16 mouse cellular contexts compared by ENCODE assay signal in the genomic region with DNA sequence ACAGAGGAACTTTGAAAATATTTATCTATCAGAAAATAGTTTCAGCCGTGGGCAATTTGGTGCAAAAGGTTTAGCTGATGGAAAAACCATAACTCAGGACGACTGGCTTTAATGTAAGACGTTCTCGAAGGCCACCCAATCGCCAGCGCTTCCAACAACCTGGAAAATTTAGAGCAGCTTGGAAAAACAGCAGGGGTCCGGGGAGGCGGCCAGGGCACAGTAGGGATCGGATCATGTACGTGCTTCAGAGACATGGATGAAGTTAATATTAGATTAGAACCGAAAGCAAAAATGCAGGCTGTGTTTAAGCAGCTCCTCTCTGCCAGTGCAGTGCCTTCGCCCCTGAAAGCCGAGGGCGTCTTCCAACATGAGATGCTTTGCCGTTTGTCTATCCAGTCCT. TPM values are rescaled to one million over a fixed set of nuclear protein-coding genes. Genes with fewer than 3 reads are reported as not detected.
DNase-seq lines count a peak whose midpoint lies in the region; ATAC-seq and TF ChIP-seq lines count a peak whose summit lies in the region.
"Had no signal": no experiment of that assay in that cellular context is flagged by ENCODE, and none has a peak within 500 bp of the region (broad histone marks: within the 10 kb centered on the region; RNA-seq: fewer than 3 reads in every experiment).

No protein-coding gene starts in this region.

- intact Hi-C loops in left cerebral cortex, postnatal 4 days (cut with DNase I), result no loop called here
- intact Hi-C loops in left cerebral cortex, adult 2 months (cut with DNase I), result no loop called here

- ATAC-seq in limb, embryonic 14.5 days (ENCODE audit: low FRiP score, low read depth), result no peak
- ATAC-seq: forebrain, embryonic 16.5 days; midbrain, embryonic 13.5 days had no signal

- DNase-seq in left cerebral cortex, postnatal 4 days, result peak; percentile 52
- DNase-seq in left cerebral cortex, adult 2 months (ENCODE audit: extremely low spot score in 1 of 2, low spot score in 2 of 2), result no peak
- DNase-seq in cerebellum, adult 11 months, result peak; percentile 75
- DNase-seq in cerebellum, adult 9-11 months, result peak; percentile 85
- peak; percentile 22 for DNase-seq in limb, embryonic 14.5 days (ENCODE audit: low spot score)
- DNase-seq in layer of hippocampus, adult 9-10 months (ENCODE audit: low spot score), result no peak
- DNase-seq in adrenal gland, adult 2 months, result no peak
- no peak for DNase-seq in embryo, embryonic 11 days
- DNase-seq: adrenal gland, adult 8-10 months; liver, embryonic 13.5 days; right cerebral cortex, postnatal 25 days had no signal

- H3K27ac ChIP-seq in left cerebral cortex, adult 2 months, result no peak overlapping the region
- H3K27ac ChIP-seq in limb, embryonic 14.5 days (replicated peaks; ENCODE audit: low read depth, low read length), result peak overlapping the region; percentile 55; the same call in 1 of the 2 replicates
- H3K27ac ChIP-seq: hindbrain, embryonic 10.5 days; liver, embryonic 13.5 days; macrophage; midbrain, embryonic 13.5 days had no signal

- peak overlapping the region; percentile 19; the same call in 1 of the 2 replicates for H3K4me2 ChIP-seq in limb, embryonic 14.5 days (replicated peaks; ENCODE audit: low read depth, low read length, severe bottlenecking)
- H3K4me2 ChIP-seq: liver, embryonic 13.5 days; midbrain, embryonic 13.5 days had no signal

- H3K4me3 ChIP-seq in left cerebral cortex, adult 2 months, result no peak overlapping the region
- H3K4me3 ChIP-seq in limb, embryonic 14.5 days (replicated peaks; ENCODE audit: low read length), result no peak overlapping the region
- H3K4me3 ChIP-seq: hindbrain, embryonic 10.5 days; liver, embryonic 13.5 days; midbrain, embryonic 13.5 days had no signal

- H3K36me3 ChIP-seq in limb, embryonic 14.5 days (ENCODE audit: control insufficient read depth, insufficient read depth, low read length), result no peaks in the 10 kb centered on the region
- H3K36me3 ChIP-seq: G1E; hindbrain, embryonic 10.5 days; liver, embryonic 13.5 days; midbrain, embryonic 13.5 days had no signal

- H3K27me3 ChIP-seq in limb, embryonic 14.5 days (ENCODE audit: control insufficient read depth, insufficient read depth, low read length), result no peaks in the 10 kb centered on the region
- H3K27me3 ChIP-seq: liver, embryonic 13.5 days; midbrain, embryonic 13.5 days had no signal

- no peak for TF ChIP-seq POLR2A in limb, embryonic 14.5 days (IDR thresholded peaks at IDR 0.05; ENCODE audit: borderline replicate concordance, extremely low read depth, insufficient read depth, insufficient read length)

- H3K4me1 ChIP-seq in limb, embryonic 14.5 days (ENCODE audit: control insufficient read depth, insufficient read depth, low read length), result peaks cover 26% of the 10 kb centered on the region
- H3K4me1 ChIP-seq: liver, embryonic 13.5 days; midbrain, embryonic 13.5 days had no signal

- no peak overlapping the region for H3K9ac ChIP-seq in limb, embryonic 14.5 days (ENCODE audit: low read depth, low read length, severe bottlenecking)
- H3K9ac ChIP-seq: liver, embryonic 13.5 days; midbrain, embryonic 13.5 days had no signal

- 33% methylated on average over 15 of the region's 15 CpGs for whole genome bisulfite sequencing in limb, embryonic 14.5 days

- no peaks in the 10 kb centered on the region for H3K9me3 ChIP-seq in limb, embryonic 14.5 days (ENCODE audit: control insufficient read depth, low read length)
- H3K9me3 ChIP-seq: G1E; hindbrain, embryonic 10.5 days; liver, embryonic 13.5 days; midbrain, embryonic 13.5 days had no signal

- TF ChIP-seq CTCF in left cerebral cortex, adult 2 months (IDR thresholded peaks at IDR 0.05), result no peak

RNA-seq across cellular contexts. Expression of gene Erg, which starts 31.8 kb away (rescaled TPM):
- 10 to 100 TPM in 1 of 2 experiments, 1 to 10 TPM in 1; 8.9 to 10.2 TPM for total RNA-seq in left cerebral cortex, postnatal 4 days (2021)
- 1 to 10 TPM; 5.5 to 5.6 TPM for total RNA-seq in left cerebral cortex, adult 2 months (2021)
- 40.6 and 52.5 TPM in 2 replicates for polyA plus RNA-seq in limb, embryonic 14.5 days (2012; rRNA removed)
- polyA plus RNA-seq in limb, embryonic 14.5 days (2014; fragmentation: Nextera tagmentation; extraction: Ambion mirVana), result 18.9 and 21.6 TPM in 2 replicates
- total RNA-seq in adrenal gland, adult 2 months (2021), result 10 to 100 TPM; 14.0 to 18.3 TPM
- polyA plus RNA-seq in adrenal gland, adult 2 months (2012; rRNA removed), result 13.8 and 14.2 TPM in 2 replicates

Comparison
In these comparisons a context has a peak if more than half of its experiments do, and no peak if none do; other contexts are left out.
1. DNase-seq: peak in left cerebral cortex, postnatal 4 days (single experiment), cerebellum, adult 11 months (single experiment), cerebellum, adult 9-11 months (single experiment) and limb, embryonic 14.5 days (single experiment); none in left cerebral cortex, adult 2 months (0 of 2), layer of hippocampus, adult 9-10 months (single experiment), adrenal gland, adult 2 months (single experiment) and embryo, embryonic 11 days (single experiment).